Mouse (Mus musculus) thymus, postnatal 36 days (tissue): ENCODE data around the gene Ms4a10.
A peak's percentile ranks its signal among the peaks of the same experiment; 100 is the strongest.

Experiments used
- DNase-seq, 2 experiments: peaks; one replicate each; pipeline ENCODE4 v3.0.0; 2022; ENCODE audit warnings: mixed read lengths in 2 of 2

Gene Ms4a10

GRCm38 (mm10) chr19:10959085-10959977, 15.1 kb downstream of the Ms4a10 start:
- DNase-seq: no peak

GRCm38 (mm10) chr19:10952021-10952939, 22.2 kb downstream of the Ms4a10 start:
- DNase-seq: no peak

- DNase-seq: no peak
These were observed 24.9 kb downstream of the Ms4a10 start for GRCm38 (mm10) chr19:10949558-10949957.

GRCm38 (mm10) chr19:10949112-10949511, 25.4 kb downstream of the Ms4a10 start, which contains the start of gene Ccdc86:
Gene Ccdc86, minus strand, starts transcription at chr19:10949266.
- peak; percentile 92 to 95 for DNase-seq

GRCm38 (mm10) chr19:10948416-10948815, 26.1 kb downstream of the Ms4a10 start:
- peak in 1 of 2 experiments; percentile 33 for DNase-seq

GRCm38 (mm10) chr19:10947219-10947618, 27.3 kb downstream of the Ms4a10 start:
- DNase-seq: no peak

GRCm38 (mm10) chr19:10946506-10946905, 28.0 kb downstream of the Ms4a10 start:
- no peak for DNase-seq

- no peak for DNase-seq
These were observed 30.5 kb downstream of the Ms4a10 start for GRCm38 (mm10) chr19:10943955-10944354.

GRCm38 (mm10) chr19:10940801-10941457, 33.5 kb downstream of the Ms4a10 start:
- no peak for DNase-seq

GRCm38 (mm10) chr19:10940097-10940800, 34.2 kb downstream of the Ms4a10 start:
- DNase-seq: peak; percentile 52 to 54

GRCm38 (mm10) chr19:10938771-10939170, 35.7 kb downstream of the Ms4a10 start:
- no peak for DNase-seq

GRCm38 (mm10) chr19:10937110-10937563, 37.3 kb downstream of the Ms4a10 start, which contains the start of gene Ptgdr2:
Gene Ptgdr2, plus strand, starts transcription at chr19:10937160.
- DNase-seq: no peak

- DNase-seq: no peak
These were observed 38.4 kb downstream of the Ms4a10 start for GRCm38 (mm10) chr19:10936077-10936476.

GRCm38 (mm10) chr19:10935029-10935428, 39.4 kb downstream of the Ms4a10 start:
- no peak for DNase-seq

- no peak for DNase-seq
These were observed 43.8 kb downstream of the Ms4a10 start for GRCm38 (mm10) chr19:10930641-10931040.

- DNase-seq: no peak
These were observed 47.8 kb downstream of the Ms4a10 start for GRCm38 (mm10) chr19:10926666-10927065.

GRCm38 (mm10) chr19:10926123-10926621, 48.3 kb downstream of the Ms4a10 start:
- no peak for DNase-seq

GRCm38 (mm10) chr19:10924220-10924619, 50.2 kb downstream of the Ms4a10 start:
- DNase-seq: no peak

GRCm38 (mm10) chr19:10921058-10921457, 53.4 kb downstream of the Ms4a10 start:
- DNase-seq: no peak

GRCm38 (mm10) chr19:10920532-10920931, 53.9 kb downstream of the Ms4a10 start, which contains the start of gene Zp1:
Gene Zp1, minus strand, starts transcription at chr19:10920632.
- no peak for DNase-seq

- DNase-seq: no peak
These were observed 56.0 kb downstream of the Ms4a10 start for GRCm38 (mm10) chr19:10918321-10918991.
